Mouse (Mus musculus) olfactory bulb, adult 2 months (tissue): ENCODE measurements at regions not wholly inside any gene's neighbourhood (a gene's known extent, or its start where the extent isn't known, plus 50 kb on each side); places are given as distances from the start of the nearest gene placed in this dataset.
A peak's percentile ranks its signal among the peaks of the same experiment; 100 is the strongest.

Experiments used
- H3K27ac ChIP-seq: fragments of 200-500 bp; 2 replicates; pipeline ENCODE4 v1.5.1; 2012; ENCODE audit warnings: low read depth, low read length; ENCODE audit not compliant: insufficient read depth
- H3K4me1 ChIP-seq: fragments of 200-500 bp; 2 replicates; pipeline ENCODE4 v1.6.1; 2012; ENCODE audit warnings: low read length; ENCODE audit not compliant: control insufficient read depth, insufficient read depth
- H3K4me3 ChIP-seq: fragments of 200-500 bp; 2 replicates; pipeline ENCODE4 v1.5.1; 2012; ENCODE audit warnings: mild to moderate bottlenecking, low read depth, low read length, moderate library complexity; ENCODE audit not compliant: insufficient read depth
- CTCF ChIP-seq: fragments of 200-500 bp; IDR thresholded peaks from 2 replicates; pipeline ENCODE4 v1.5.1; 2012; ENCODE audit warnings: low read depth, mild to moderate bottlenecking, low read length, moderate library complexity; ENCODE audit not compliant: insufficient read depth
- POLR2A ChIP-seq: fragments of 200-500 bp; IDR thresholded peaks from 2 replicates; pipeline ENCODE4 v1.6.1; 2012; ENCODE audit warnings: mild to moderate bottlenecking, low read depth, low read length, moderate library complexity; ENCODE audit not compliant: insufficient read depth
- WGBS: fragments of 180-500 bp; shearing (Covaris S2); methylation state at CpG from one replicate; pipeline ENCODE4 v1.1.7; 2018; 5-methylcytosine and 5-hydroxymethylcytosine counted together

- 94% methylated on average over 2 of the region's 2 CpGs for whole genome bisulfite sequencing
- TF ChIP-seq CTCF (no peak), POLR2A (no peak)
- Histone ChIP-seq H3K4me1 (peaks cover 8% of the 10 kb centered on the region; the same call in 1 of the 2 replicates), H3K4me3 (no peak overlapping the region), H3K27ac (no peak overlapping the region)
Observed at GRCm38 (mm10) chr8:86428998-86429651, 151.4 kb downstream of the Abcc12 start.

- WGBS: 46% methylated on average over 5 of the region's 5 CpGs
- Histone ChIP-seq H3K27ac (no peak overlapping the region), H3K4me1 (peaks cover 8% of the 10 kb centered on the region; the same call in 1 of the 2 replicates), H3K4me3 (no peak overlapping the region)
- TF ChIP-seq CTCF (no peak), POLR2A (no peak)
Observed at GRCm38 (mm10) chr8:86428131-86428530, 152.4 kb downstream of the Abcc12 start.

GRCm38 (mm10) chr8:86426056-86426455, 154.4 kb downstream of the Abcc12 start:
- no peak overlapping the region for H3K4me3 ChIP-seq
- peaks cover 8% of the 10 kb centered on the region; the same call in 1 of the 2 replicates for H3K4me1 ChIP-seq
- 31% methylated on average over 4 of the region's 4 CpGs for WGBS
- TF ChIP-seq POLR2A (no peak), CTCF (no peak)
- H3K27ac ChIP-seq: peak overlapping the region; percentile 20; the same call in 1 of the 2 replicates

GRCm38 (mm10) chr8:86425382-86425781, 155.1 kb downstream of the Abcc12 start:
- H3K4me3 ChIP-seq: no peak overlapping the region
- WGBS: 93% methylated on average over 3 of the region's 3 CpGs
- no peak for TF ChIP-seq POLR2A
- TF ChIP-seq CTCF: no peak
- H3K4me1 ChIP-seq: peaks cover 8% of the 10 kb centered on the region; the same call in 1 of the 2 replicates
- H3K27ac ChIP-seq: no peak overlapping the region

GRCm38 (mm10) chr8:86419059-86419651, 161.3 kb downstream of the Abcc12 start:
- H3K4me3 ChIP-seq: no peak overlapping the region
- 59% methylated on average over 5 of the region's 5 CpGs for WGBS
- H3K4me1 ChIP-seq: no peaks in the 10 kb centered on the region
- TF ChIP-seq POLR2A: no peak
- no peak for TF ChIP-seq CTCF
- no peak overlapping the region for H3K27ac ChIP-seq

GRCm38 (mm10) chr8:86418414-86418981, 162.0 kb downstream of the Abcc12 start:
- no peak overlapping the region for H3K27ac ChIP-seq
- H3K4me1 ChIP-seq: no peaks in the 10 kb centered on the region
- TF ChIP-seq POLR2A (no peak), CTCF (no peak)
- 72% methylated on average over 7 of the region's 7 CpGs for WGBS
- no peak overlapping the region for H3K4me3 ChIP-seq

GRCm38 (mm10) chr8:86415208-86415607, 165.3 kb downstream of the Abcc12 start:
- TF ChIP-seq POLR2A: no peak
- no peak for TF ChIP-seq CTCF
- 87% methylated on average over 2 of the region's 2 CpGs for WGBS
- H3K4me3 ChIP-seq: no peak overlapping the region
- H3K4me1 ChIP-seq: no peaks in the 10 kb centered on the region
- H3K27ac ChIP-seq: no peak overlapping the region

GRCm38 (mm10) chr8:86411232-86411631, 169.3 kb downstream of the Abcc12 start:
- Histone ChIP-seq H3K27ac (no peak overlapping the region), H3K4me1 (no peaks in the 10 kb centered on the region), H3K4me3 (no peak overlapping the region)
- no peak for TF ChIP-seq POLR2A
- TF ChIP-seq CTCF: no peak
- WGBS: 83% methylated on average over 8 of the region's 8 CpGs

- H3K27ac ChIP-seq: no peak overlapping the region
- 61% methylated on average over 3 of the region's 3 CpGs for WGBS
- TF ChIP-seq POLR2A (no peak), CTCF (no peak)
- peaks cover 8% of the 10 kb centered on the region for H3K4me1 ChIP-seq
- H3K4me3 ChIP-seq: no peak overlapping the region
Observed at GRCm38 (mm10) chr8:86406196-86406595, 174.3 kb downstream of the Abcc12 start.
